Mouse (Mus musculus) E14TG2a.4 (cell line): ENCODE measurements around the gene Rab5c.
A peak's percentile ranks its signal among the peaks of the same experiment; 100 is the strongest.

Source experiments
- H3K27me3 ChIP-seq: 2 replicates; pipeline ENCODE4 v1.6.1; 2014; ENCODE audit warnings: low read length, control low read depth; ENCODE audit not compliant: insufficient read depth
- H3K36me3 ChIP-seq: 2 replicates; pipeline ENCODE4 v1.6.1; 2014; ENCODE audit warnings: low read length, control low read depth; ENCODE audit not compliant: insufficient read depth
- H3K4me1 ChIP-seq: replicated peaks from 2 replicates; pipeline ENCODE4 v1.6.1; 2014; ENCODE audit warnings: low read depth, low read length, control low read depth
- H3K4me3 ChIP-seq: replicated peaks from 2 replicates; pipeline ENCODE4 v1.5.1; 2014; ENCODE audit warnings: mild to moderate bottlenecking, low read length
- H3K9me3 ChIP-seq: 2 replicates; pipeline ENCODE4 v1.6.1; 2014; ENCODE audit warnings: low read length, control low read depth
- CTCF ChIP-seq: conservative IDR thresholded peaks from 2 replicates; pipeline ENCODE4 v1.5.1; 2014; ENCODE audit warnings: low read length
- NANOG ChIP-seq: IDR thresholded peaks from 2 replicates; pipeline ENCODE4 v1.6.1; 2014; ENCODE audit warnings: borderline replicate concordance, low read length, mixed read lengths
- POU5F1 ChIP-seq: IDR thresholded peaks from 2 replicates; pipeline ENCODE4 v1.6.1; 2014; ENCODE audit warnings: low read length, borderline replicate concordance

The Rab5c gene

DNA sequence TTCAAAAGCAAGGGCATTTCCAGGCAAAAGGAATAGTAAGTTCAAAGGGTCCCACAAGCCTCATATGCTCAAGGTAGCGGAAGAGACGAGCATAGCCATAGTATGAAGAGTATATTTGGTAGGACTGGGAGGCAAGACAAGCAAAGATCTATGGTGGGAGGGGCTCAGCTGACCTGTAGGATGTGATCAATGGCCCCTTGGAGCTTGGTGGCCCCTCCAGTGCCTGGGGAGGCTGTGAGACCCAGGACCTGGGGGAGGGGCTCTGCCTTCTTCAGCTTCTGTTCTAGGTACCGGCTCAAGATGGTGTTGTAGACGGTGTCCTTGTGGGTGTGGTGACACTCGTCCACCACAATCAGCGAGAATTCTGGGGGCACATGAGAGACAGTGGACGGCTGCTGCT, 35.1 kb downstream of the Rab5c start:
- H3K9me3 ChIP-seq, result no peaks in the 10 kb centered on the region
- H3K4me1 ChIP-seq, result peaks cover 40% of the 10 kb centered on the region
- no peak overlapping the region for H3K4me3 ChIP-seq
- H3K36me3 ChIP-seq, result peaks cover 38% of the 10 kb centered on the region
- peaks cover 10% of the 10 kb centered on the region; the same call in 1 of the 2 replicates for H3K27me3 ChIP-seq
- TF ChIP-seq NANOG (no peak), POU5F1 (no peak), CTCF (no peak)

DNA sequence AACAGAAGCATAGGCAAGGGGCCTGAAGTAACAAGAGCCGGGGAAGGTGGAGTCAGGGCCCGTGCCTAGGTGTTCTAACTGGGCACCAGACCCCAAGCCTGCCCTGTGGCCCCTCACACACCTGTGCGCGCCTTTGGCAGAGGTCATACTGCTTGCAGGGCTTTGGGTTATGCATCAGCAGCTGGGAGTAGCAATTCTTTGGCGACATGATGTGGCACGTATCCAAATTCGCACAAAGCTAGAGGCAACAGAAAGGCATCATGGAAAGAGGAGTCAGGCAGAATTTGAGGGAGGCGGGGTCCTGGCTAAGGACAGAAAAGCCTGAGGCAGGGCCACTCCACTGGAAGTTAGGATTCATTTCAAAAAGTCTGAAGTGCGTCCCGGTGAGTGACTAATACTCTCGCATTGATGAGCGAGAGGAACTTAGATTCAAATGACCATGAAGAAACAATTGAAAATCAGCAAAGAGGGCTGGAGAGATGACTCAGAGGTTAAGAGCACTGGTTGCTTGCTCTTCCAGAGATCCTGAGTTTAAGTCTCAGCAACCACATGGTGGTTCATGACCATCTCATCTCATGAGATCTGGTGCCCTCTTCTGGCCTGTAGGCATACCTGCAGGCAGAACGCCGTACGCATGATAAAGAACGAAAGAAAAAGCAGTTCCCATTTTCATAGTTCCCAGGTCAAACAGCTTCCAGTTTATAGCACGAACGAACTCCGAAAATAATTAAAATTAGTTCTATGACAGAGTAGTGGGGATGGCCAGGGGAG, 35.7 kb downstream of the Rab5c start:
- H3K9me3 ChIP-seq, result no peaks in the 10 kb centered on the region
- H3K36me3 ChIP-seq, result peaks cover 31% of the 10 kb centered on the region
- peaks cover 38% of the 10 kb centered on the region for H3K4me1 ChIP-seq
- H3K27me3 ChIP-seq, result peaks cover 10% of the 10 kb centered on the region; the same call in 1 of the 2 replicates
- peak overlapping the region; percentile 13; the same call in 1 of the 2 replicates for H3K4me3 ChIP-seq
- TF ChIP-seq NANOG (no peak), CTCF (peak; percentile 85)

DNA sequence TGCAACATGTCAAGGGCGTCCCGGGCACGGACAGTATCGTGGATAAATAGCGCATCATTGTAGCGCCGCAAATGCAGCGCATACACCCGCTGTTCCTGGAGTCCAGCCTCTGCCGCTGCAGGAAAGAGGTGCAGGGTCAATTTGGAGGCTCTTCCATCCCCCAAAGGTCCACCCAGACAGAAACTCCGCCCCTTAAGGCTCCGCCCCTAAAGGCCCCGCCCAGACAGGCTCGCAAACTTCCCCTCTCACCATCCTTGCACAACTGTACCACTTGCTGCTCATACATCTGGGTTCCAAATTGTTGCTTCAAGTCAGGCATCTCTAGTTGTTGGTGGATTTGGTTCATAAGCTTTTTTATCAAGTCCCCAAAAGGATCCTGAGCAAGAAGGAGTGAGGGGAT, 36.7 kb downstream of the Rab5c start:
- Histone ChIP-seq H3K4me3 (peak overlapping the region; percentile 41), H3K36me3 (peaks cover 22% of the 10 kb centered on the region), H3K4me1 (peaks cover 41% of the 10 kb centered on the region), H3K9me3 (no peaks in the 10 kb centered on the region), H3K27me3 (peaks cover 10% of the 10 kb centered on the region; the same call in 1 of the 2 replicates)
- TF ChIP-seq NANOG (no peak), POU5F1 (no peak), CTCF (no peak)

DNA sequence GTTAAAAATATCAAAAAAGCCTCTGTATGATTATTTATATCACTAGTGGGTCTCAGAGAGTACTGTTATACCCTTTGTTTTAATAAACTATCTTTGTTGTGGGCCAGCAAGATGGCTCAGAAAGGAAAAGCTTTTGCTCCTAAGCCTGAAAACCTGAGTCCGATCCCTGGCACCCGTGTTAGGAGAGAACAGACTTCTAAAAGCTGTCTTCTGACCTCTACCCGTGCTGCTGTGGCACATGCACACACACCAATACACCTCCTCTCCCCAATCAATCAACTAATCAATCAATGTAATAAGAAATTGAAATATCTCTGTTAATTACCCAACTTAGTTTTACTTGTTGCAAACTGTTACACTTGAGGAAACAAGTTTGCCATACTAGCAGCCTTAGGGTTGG, 37.3 kb downstream of the Rab5c start:
- Histone ChIP-seq H3K4me3 (no peak overlapping the region), H3K9me3 (no peaks in the 10 kb centered on the region), H3K4me1 (peaks cover 43% of the 10 kb centered on the region), H3K36me3 (peaks cover 16% of the 10 kb centered on the region), H3K27me3 (peaks cover 10% of the 10 kb centered on the region; the same call in 1 of the 2 replicates)
- TF ChIP-seq POU5F1 (no peak), CTCF (no peak), NANOG (no peak)

DNA sequence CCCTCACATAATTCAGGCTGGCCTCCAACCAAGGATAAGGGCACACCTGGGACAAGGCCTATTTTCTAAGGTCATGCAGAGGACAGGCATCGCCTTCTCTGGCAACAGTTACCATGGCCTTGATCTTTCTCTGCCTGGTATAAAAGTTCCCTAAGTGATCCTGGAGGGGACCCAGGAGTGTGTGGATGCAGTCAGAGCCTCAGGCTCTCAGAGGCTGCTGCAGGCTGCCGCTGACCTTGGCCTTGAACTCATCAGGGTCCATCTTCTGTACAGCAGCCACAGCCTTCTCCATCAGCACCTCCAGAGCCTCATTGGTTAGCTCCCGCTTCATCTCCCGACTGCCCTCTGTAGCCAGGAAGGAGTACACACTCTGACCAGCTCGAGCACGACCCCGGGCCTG, 40.1 kb downstream of the Rab5c start:
- Histone ChIP-seq H3K4me1 (peaks cover 37% of the 10 kb centered on the region), H3K9me3 (no peaks in the 10 kb centered on the region), H3K36me3 (no peaks in the 10 kb centered on the region), H3K27me3 (peaks cover 10% of the 10 kb centered on the region; the same call in 1 of the 2 replicates), H3K4me3 (no peak overlapping the region)
- TF ChIP-seq POU5F1 (no peak), NANOG (no peak), CTCF (no peak)

DNA sequence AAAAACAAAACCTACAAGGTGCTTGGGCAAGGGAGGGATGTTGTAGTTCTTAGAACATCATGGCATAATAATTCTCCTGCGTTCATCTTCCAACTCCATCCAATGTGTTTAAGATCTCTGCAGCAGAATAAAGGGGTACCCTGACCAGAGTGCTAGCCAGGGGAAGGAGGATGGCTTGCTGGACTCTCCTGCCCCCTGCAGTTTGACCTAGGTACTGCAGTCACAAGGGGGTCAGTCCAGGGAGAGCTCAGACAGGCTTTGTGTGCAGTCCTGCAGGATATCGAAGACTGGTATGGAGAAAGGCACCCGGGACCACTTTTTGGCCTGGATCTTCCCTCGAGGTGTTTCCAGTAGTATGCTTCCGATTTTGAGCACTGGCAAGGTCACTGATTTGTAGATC, 43.1 kb downstream of the Rab5c start:
- H3K4me3 ChIP-seq, result no peak overlapping the region
- no peaks in the 10 kb centered on the region for H3K36me3 ChIP-seq
- H3K9me3 ChIP-seq, result no peaks in the 10 kb centered on the region
- TF ChIP-seq NANOG (no peak), CTCF (peak; percentile 97)
- peaks cover 38% of the 10 kb centered on the region for H3K27me3 ChIP-seq
- peaks cover 41% of the 10 kb centered on the region for H3K4me1 ChIP-seq

DNA sequence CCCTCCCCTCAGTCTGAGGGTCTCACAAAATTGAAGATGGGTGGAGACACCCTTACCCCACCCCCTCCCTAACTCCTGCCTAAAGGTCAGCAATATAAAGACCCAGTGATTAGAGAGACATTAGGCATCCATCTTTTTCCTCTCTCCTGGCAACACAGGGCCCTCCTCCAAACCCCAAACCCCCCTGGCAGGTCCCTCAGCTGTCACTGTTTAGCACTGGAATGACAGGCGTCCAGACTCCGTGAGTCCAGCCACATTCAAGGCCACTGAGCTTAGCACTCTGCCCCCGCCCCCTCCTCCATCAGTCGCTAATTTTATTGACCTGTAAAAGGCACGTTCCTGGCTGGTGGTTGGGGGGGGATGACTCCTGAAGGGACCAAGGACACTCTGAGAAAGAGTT, 44.9 kb downstream of the Rab5c start:
- H3K36me3 ChIP-seq, result no peaks in the 10 kb centered on the region
- H3K4me1 ChIP-seq, result peaks cover 43% of the 10 kb centered on the region
- H3K27me3 ChIP-seq, result peaks cover 30% of the 10 kb centered on the region
- H3K4me3 ChIP-seq, result no peak overlapping the region
- no peaks in the 10 kb centered on the region for H3K9me3 ChIP-seq
- TF ChIP-seq POU5F1 (no peak), CTCF (no peak), NANOG (no peak)

DNA sequence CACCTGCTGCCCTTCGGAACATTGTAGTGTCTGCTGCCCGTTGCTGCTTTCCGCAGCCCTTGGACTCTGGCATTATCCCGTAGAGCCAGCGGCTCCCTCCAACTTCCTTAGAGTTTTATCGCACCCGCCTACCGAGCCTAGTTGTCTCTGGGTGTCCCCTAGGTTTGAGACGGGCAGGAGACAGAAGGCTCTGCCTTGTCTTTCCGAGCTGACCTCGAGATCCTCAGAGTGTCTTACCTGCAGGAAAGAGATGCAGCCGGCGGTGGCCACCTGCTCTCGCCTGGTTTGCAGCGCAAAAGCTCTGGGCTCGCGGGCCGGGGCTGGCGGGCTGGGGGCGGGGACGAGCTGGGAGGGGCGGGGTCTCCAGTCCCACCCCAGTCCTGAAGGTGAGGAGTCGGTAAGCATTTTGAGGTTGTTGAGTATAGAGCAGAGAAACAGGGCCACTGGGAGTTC, 45.8 kb downstream of the Rab5c start, which contains the start of gene Zfp385c:
TSS of gene Zfp385c (minus strand) at position 292 of the 453 bp plus-strand sequence.
- no peak for TF ChIP-seq CTCF
- TF ChIP-seq POU5F1, result no peak
- no peak for TF ChIP-seq NANOG
- Histone ChIP-seq H3K4me3 (peak within 1 kb of the TSS; percentile 72), H3K9me3 (no peaks in the 10 kb centered on the region), H3K27me3 (peaks cover 30% of the 10 kb centered on the region), H3K36me3 (no peaks in the 10 kb centered on the region), H3K4me1 (peaks cover 43% of the 10 kb centered on the region)

DNA sequence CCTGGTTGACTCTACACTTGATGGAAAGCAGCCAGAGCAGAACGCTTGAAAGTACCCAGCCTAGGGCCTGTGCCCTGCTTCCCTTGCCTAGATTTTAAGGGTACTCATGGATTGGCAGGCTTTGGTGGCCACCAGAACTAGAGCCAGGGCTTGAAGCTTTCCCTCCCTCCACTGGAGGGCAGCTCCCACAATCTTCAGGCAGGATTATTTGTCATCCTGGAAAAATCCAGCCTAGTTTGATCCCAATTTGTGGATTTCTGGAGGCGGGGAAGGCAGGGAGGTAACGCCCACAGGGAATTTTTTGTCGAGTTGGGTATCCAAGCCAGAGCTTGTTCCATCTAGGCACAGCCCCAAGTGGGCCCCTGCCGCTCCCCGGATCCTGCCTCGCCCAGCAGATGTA, 47.6 kb downstream of the Rab5c start:
- H3K36me3 ChIP-seq, result no peaks in the 10 kb centered on the region
- TF ChIP-seq NANOG (no peak), CTCF (no peak), POU5F1 (no peak)

More for the DNA sequence above, 47.6 kb downstream of the Rab5c start:
- H3K4me1 ChIP-seq, result peaks cover 35% of the 10 kb centered on the region
- H3K27me3 ChIP-seq, result peaks cover 30% of the 10 kb centered on the region
- H3K9me3 ChIP-seq, result no peaks in the 10 kb centered on the region
- H3K4me3 ChIP-seq, result no peak overlapping the region
